Mouse (Mus musculus) layer of hippocampus, adult 2 months (tissue): ENCODE measurements at regions not wholly inside any gene's neighbourhood (a gene's known extent, or its start where the extent isn't known, plus 50 kb on each side); places are given as distances from the start of the nearest gene placed in this dataset.

Experiments used
- DNase-seq, 2 experiments: peaks; one replicate each; pipeline ENCODE4 v3.0.0; 2022; ENCODE audit warnings: low spot score in 2 of 2
- H3K27ac ChIP-seq: fragments of 200-600 bp; 2 replicates; pipeline ENCODE4 v1.8.1; 2022
- H3K4me3 ChIP-seq: fragments of 200-600 bp; 2 replicates; pipeline ENCODE4 v1.8.1; 2022; ENCODE audit warnings: mild to moderate bottlenecking
- CTCF ChIP-seq: fragments of 200-600 bp; conservative IDR thresholded peaks from 2 replicates; pipeline ENCODE4 v1.8.1; 2022; ENCODE audit warnings: antibody characterized with exemption, mild to moderate bottlenecking, moderate library complexity

DNA sequence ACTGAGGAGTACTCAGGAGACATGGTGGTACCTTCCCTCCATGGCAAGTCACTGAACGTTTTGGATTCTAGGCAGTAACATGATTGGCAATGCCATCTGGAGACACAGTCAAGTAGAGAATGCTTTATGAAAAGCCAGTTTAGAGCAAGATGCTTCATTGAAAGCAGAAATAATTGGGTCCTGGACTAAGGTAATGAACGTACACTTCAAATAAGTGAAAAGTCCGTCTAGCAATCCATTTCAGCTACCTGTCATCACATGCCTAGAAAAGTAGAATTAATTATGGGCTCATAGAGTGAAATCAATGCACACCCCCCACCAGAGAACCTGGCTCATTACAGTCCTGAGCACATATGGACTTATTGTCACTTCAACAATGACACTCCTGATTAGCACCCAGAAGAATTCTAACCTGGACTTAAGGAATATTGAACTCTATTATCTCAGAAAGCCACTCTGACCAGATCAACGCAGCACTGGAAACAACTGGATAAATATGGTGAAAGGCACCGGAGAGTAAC is 263.8 kb downstream of the Dcdc2c start:
- no peak for DNase-seq
- no peak for TF ChIP-seq CTCF
- Histone ChIP-seq H3K4me3 (no peak overlapping the region), H3K27ac (no peak overlapping the region)

DNA sequence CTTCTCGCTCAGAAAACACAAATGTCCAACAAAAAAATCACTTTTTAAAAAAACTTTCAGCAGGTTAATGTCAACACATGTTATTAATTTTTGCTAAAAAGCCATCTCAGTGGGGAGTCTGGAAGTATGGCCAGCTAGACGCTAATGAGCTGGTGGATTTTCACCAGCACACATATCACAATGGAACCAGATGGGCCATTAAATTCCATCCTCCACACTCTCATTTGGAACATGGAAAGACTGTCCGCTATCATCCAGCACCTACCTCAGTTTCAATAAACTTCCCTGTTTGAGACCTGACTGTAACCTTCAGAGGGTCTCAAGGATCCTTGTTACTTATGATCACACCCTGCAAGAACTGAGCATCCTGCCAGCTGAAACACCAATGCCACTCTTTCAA is 296.7 kb downstream of the Dcdc2c start:
- DNase-seq, result no peak
- Histone ChIP-seq H3K4me3 (no peak overlapping the region), H3K27ac (no peak overlapping the region)
- TF ChIP-seq CTCF, result no peak

DNA sequence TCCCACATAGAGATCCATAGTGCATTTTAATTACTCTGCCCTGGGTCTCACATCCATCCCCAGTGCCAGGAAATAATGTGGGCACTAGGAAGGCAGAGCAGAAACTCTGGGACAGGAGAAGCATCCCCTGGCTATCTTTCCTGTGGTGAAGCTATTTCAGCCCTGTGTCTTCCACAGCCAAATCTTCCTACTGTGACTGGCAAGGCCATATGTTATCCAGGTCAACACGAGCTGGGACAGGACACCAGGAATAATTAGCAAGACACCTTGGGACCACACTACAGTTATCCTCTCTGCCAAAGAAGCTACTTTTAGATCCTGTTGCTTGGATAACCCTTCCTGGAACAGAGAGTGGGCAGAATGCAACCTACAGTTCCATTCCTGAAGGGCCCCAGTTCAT is 301.7 kb downstream of the Dcdc2c start:
- Histone ChIP-seq H3K27ac (no peak overlapping the region), H3K4me3 (no peak overlapping the region)
- no peak for TF ChIP-seq CTCF

GRCm38 (mm10) chr12:28248749-28249148 is 303.4 kb downstream of the Dcdc2c start:
- Histone ChIP-seq H3K4me3 (no peak overlapping the region), H3K27ac (no peak overlapping the region)
- peak; percentile 47 to 58 for DNase-seq
- TF ChIP-seq CTCF, result peak; percentile 91

More for the DNA sequence above, 301.7 kb downstream of the Dcdc2c start:
- DNase-seq, result no peak

- Histone ChIP-seq H3K4me3 (no peak overlapping the region), H3K27ac (no peak overlapping the region)
- TF ChIP-seq CTCF, result no peak
- no peak for DNase-seq
Measured at GRCm38 (mm10) chr12:28248287-28248686, 303.9 kb downstream of the Dcdc2c start.

- H3K27ac ChIP-seq, result peak overlapping the region; percentile 71
- H3K4me3 ChIP-seq, result no peak overlapping the region
- TF ChIP-seq CTCF, result no peak
- DNase-seq, result peak; percentile 44 to 63
Measured at GRCm38 (mm10) chr12:28238016-28238415, 314.2 kb downstream of the Dcdc2c start.

DNA sequence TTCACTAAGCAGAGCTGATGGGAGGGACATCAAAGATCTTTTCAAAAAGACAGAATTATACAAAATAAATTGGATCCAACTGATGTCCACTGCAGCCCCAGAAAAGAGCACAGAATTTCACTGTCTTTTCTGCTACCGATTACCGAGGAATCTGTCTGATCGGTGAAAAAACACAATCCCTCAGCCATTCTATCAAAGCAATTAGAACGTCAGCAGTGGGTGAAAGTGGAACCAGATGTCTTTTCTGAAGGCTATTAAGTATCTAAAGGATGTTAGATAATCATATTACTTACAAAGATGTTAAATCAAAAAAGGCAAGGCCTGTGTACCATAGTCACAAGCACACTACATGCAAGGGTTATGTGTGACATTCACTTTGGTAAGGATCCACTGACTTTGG is 315.2 kb downstream of the Dcdc2c start:
- Histone ChIP-seq H3K27ac (peak overlapping the region; percentile 71; the same call in 1 of the 2 replicates), H3K4me3 (no peak overlapping the region)
- DNase-seq, result no peak
- TF ChIP-seq CTCF, result no peak

DNA sequence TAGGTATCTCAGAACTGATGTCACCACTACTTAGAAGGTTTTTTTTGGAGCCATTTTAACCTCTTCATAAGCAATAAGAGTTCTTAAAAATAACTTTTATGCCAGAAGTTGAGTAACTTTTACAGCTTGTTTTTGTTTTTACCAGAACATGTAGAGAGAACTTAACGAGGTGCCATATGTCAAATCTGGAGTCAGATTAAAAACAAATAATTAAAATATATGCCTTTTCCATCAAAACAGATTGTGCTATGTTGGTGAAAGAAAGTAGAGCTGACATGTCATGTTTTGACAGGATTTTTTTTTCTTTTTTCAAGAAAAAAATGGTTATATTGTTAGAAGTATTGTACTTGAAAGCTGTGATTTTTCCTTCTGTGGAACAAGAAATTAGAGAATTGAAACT is 349.4 kb downstream of the Dcdc2c start:
- no peak for TF ChIP-seq CTCF
- Histone ChIP-seq H3K27ac (no peak overlapping the region), H3K4me3 (no peak overlapping the region)
- no peak for DNase-seq

DNA sequence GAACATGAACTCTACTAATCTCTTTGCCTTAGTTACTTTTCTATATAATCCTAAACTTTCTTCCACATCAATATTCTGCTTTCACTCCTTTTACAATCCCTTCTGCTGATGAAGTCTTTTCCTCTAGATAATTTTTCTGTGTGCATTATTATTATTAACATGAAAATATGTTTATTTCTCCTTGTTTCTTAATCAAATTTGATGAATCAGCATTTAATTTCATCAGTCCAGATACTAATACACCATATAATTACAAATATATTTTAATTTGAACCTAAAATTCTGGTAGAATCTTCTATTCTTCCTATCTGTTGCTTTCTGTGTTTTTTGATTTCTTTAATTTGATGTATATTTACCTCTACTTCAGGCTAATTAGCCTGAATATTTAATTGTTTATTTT is 365.5 kb downstream of the Dcdc2c start:
- H3K4me3 ChIP-seq, result no peak overlapping the region
- DNase-seq, result no peak
- no peak overlapping the region for H3K27ac ChIP-seq
- TF ChIP-seq CTCF, result no peak

DNA sequence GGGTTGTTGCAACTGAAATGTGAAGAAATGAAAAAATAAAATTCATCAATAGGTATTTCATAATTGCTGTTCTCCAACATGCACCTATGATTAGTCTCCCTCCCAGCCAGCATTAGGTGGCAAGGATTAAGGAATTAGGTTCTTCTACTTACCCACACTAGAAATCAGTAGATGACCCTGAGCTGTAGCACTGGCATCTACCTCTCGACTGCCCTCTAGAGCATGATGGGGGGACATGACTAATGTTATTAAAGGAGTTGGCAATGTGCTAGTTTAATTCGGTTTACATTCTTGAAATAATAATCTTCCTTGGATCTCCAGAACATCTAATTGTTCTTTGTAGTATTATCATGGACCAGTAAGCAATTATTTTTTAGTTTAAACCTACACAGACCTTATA is 370.9 kb downstream of the Dcdc2c start:
- Histone ChIP-seq H3K4me3 (no peak overlapping the region), H3K27ac (no peak overlapping the region)
- DNase-seq, result no peak
- peak; percentile 57 for TF ChIP-seq CTCF

DNA sequence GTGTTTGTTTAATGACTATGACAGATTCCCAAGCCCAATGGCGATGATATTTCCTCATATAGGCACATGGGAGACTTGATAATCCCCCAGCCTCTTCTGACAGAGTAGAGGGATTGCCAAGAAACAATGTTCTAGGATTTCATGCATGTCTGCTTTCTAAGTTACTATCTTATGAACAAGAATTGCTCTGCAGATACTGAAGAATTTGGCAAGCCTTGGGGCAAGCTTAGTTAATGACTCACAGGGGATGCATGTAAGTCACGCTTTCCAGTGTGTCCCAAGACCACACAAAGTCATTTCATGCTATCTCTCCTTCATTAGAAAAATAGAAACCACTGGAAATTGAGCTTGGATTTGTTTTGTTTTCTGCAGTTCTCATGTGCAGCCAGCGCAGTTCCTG is 376.2 kb downstream of the Dcdc2c start:
- DNase-seq, result no peak
- no peak for TF ChIP-seq CTCF
- no peak overlapping the region for H3K4me3 ChIP-seq
- H3K27ac ChIP-seq, result no peak overlapping the region

GRCm38 (mm10) chr12:28174078-28174477 is 378.1 kb downstream of the Dcdc2c start:
- no peak overlapping the region for H3K4me3 ChIP-seq

GRCm38 (mm10) chr12:28158786-28159185 is 393.4 kb downstream of the Dcdc2c start:
- no peak for DNase-seq
- no peak overlapping the region for H3K27ac ChIP-seq
- no peak for TF ChIP-seq CTCF
- H3K4me3 ChIP-seq, result no peak overlapping the region

More at GRCm38 (mm10) chr12:28174078-28174477, 378.1 kb downstream of the Dcdc2c start:
- TF ChIP-seq CTCF, result no peak
- H3K27ac ChIP-seq, result no peak overlapping the region
- no peak for DNase-seq

DNA sequence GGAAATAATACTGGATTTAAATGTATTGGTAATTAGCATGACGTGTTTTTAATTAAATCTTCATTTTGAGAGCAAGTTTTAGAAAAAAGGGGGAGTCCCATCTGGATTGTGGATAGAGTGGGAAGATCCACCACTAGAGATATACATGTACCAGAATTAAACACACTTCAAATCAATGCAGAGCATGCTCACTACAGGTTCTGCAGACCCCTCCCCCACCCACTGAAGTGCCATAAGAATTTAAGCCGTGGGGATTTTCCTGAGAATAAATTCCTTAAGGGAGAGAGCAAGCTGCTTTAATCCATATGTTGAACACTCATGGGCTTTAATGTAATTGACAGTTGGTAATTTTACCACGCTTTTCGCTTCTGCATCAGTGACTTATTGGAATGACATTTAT is 401.4 kb downstream of the Dcdc2c start:
- H3K4me3 ChIP-seq, result no peak overlapping the region
- DNase-seq, result no peak
- no peak for TF ChIP-seq CTCF
- H3K27ac ChIP-seq, result no peak overlapping the region
